Mouse (Mus musculus): ENCODE measurements at regions not wholly inside any gene's neighbourhood (a gene's known extent, or its start where the extent isn't known, plus 50 kb on each side); places are given as distances from the start of the nearest gene placed in this dataset.

DNA sequence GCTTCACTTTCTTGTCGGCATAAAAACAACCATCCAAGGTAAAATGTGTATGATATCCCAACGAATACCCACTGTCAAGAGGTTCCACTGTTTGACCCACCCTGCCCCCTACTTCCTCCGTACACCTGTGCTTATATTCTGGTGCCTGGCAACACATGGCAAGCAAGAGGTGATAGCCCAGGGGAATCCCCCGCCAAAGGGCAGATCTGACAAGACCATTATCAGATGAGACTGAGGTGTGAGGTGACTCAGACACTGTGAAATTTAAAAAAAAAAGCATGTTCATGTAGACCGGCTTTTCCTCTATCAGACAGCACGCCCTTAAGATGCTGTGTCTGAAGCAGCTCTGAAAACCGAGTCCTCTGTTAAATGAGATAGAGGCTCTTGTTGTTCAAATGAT lies 89.4 kb upstream of the Bach2 start:
- DNase-seq (ENCODE audit: low read depth, low spot score), result no peak

DNA sequence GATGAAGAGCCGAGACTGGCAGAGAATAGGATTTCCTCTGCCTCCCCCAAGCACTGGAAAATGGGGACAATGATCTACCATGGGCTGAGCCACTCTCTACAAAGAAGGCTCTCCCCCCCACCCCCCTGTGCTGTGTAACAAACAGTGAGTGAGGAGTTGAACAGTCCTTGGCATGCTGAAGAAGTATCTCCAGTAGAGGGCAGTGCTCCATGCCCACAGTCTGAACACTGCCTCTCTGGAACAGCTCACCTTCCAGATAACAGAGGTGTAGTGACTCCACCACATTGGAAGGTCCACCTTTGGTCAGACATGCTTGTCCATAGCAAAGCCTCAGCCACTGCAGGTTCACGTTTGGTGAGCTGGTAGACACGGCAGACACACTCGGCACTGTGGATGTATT lies 85.2 kb upstream of the Bach2 start:
- DNase-seq (ENCODE audit: low read depth, low spot score), result no peak

DNA sequence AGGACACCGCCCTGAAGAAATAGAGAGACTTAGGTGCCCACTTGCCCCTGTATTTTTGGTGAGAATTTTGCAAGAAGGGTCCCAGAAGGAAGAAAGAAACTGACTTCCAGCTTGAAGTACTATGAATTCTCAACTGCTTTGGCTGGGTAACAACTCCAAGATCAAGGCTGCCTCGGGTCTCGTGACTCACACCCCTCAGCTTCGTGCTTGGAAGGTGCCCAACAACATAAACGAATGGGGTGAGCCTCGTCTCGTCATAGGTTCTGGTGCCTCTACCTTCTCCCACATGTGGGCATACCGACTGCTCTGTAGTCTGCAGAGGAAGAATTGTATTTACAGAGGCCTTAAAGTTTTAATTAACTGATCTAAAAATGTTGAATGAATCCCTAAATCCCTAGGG lies 81.6 kb upstream of the Bach2 start:
- DNase-seq (ENCODE audit: low read depth, low spot score), result no peak

DNA sequence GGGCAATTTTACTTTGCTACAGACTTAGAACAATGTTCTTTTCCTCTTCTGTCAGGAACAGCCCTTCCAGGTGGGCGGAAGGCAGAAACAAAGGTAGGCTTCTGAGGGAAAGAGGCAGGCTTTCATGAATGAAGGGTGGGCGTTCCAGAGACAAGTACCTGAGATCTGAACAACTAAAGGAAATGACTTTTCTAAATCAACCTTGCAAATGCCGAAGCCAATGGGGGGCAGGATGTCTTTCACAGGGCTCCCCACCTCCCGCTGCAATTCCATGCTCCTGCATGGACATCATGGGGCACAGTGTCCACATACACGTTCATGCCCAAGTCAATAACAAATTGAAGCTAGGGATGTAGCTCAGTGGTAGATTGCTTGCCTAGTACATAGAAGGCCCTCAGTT lies 80.2 kb upstream of the Bach2 start:
- no peak for DNase-seq (ENCODE audit: low read depth, low spot score)

DNA sequence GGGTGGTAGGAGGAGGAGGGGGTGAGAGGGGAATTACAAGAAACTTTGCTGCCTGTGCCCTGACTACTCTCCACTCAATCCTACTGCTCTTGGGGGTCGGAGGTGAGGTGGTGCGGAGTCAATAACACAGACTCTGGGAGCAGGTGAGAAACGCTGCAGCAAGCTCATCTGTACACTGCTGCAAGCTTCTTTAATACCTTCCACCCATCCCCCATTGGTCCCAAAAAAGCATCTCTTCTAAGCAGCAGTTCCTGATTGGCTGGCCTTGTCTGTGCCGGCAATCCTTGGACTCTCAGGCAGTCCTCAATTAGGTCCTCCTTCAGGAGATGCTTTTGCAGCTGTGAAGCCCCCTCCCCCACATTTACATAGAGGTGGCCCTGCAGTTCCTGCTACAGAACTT lies 79.7 kb upstream of the Bach2 start:
- no peak for DNase-seq (ENCODE audit: low read depth, low spot score)

DNA sequence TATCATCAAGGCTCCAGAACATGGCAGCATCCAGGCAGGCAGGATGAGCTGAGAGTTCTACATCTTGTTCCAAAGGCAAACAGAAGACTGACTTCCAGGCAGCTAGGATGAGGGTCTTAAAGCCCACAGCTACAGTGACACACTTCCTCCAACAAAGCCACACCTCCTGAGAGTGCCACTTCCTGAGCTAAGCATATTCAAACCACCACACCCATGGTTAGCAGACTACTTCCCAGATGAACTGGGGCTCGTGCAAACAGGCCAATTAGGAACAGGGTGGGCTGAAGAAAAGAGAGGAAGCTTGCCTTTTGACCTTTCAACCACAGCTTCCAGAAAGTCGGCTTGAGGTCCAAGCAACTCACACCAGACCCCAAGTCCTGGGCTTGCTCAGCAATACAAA lies 77.8 kb upstream of the Bach2 start:
- DNase-seq (ENCODE audit: low read depth, low spot score), result no peak

DNA sequence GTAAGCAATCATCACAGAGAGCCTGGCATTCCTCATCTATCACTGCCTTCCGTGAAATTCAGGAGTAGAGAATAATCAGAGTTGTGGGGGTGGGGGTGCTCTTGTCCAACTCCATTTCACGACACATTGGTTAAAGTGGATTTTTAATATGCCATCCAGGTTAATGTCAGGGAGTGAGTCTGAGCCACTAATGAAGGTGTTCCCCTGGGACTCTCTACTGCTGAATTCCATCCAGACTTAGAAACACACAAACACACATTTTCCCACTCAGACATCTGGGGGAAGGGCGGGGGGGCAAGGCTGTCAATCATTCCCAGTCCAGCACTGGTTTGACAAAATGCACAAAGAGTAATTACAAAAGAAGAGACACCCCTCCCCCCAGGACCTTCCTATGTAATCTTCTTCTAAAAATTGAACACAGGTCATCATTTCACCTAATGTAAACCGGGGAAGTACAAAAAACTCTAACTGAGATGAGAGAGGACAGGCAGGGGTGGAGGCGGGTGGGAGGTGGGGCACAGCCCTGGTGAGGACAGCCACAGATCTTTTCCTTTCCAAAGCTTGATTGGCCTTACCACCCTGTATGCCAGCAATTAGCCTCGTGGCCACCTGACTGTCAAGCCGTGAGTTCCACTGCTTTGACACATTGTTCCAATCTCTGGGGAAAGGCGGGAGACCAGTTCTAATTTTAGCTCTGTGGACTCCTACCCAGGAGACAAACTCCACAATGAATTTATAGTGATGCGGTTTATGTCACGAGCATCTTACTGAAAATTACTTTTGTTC lies 76.5 kb upstream of the Bach2 start:
- no peak for DNase-seq (ENCODE audit: low read depth, low spot score)

DNA sequence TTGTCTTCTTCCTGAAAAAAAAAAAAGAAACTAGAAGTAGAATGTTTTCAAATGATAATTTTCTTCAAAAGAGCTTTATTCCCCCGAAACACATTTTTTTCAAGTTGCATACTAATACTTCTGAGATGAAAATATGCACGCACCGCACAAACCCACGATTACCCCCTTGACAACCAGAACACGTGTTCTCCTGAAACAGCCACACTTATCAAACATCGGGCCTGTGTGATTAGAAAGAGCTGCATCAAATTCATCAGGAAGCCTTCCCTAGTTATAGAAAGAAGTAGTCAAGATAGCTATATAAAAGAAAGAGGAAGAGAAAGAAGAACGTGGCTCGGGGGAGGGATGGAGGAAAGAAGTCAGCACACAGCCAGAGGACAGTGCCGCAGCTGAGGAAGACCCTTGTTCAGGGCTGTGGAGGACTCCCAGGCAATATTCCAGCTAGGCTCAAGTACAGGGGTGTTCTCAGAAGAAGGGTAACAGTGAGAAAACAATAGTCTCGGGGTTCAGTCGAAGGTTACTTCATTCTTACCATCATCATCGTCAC lies 75.8 kb upstream of the Bach2 start:
- no peak for DNase-seq (ENCODE audit: low read depth, low spot score)

DNA sequence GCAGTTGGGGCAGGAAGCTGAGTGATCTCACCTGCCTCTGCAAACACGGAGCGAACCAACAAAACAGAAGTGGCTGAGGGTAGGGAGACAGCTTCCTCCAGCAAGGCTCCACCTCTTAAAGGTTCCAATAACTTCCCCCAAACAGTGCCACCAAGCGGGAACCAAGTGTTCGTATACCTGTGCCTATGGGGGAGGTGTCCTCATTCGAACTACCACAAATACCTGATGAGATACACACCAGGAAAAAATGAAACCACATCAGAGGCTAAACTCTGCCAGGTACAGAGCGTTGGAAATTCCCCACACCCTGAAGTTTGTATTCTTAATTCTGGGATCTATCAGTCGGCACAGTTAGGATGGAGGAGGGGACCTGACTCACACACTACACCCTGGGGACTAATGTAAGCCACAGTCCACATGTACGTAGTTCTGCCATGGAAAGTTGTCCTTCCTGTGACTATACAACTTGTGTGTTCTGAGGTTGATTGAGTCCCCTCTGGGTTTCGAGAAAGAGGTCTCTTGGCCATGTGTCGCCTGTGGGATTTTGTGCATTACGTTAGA lies 74.4 kb upstream of the Bach2 start:
- no peak for DNase-seq (ENCODE audit: low read depth, low spot score)

DNA sequence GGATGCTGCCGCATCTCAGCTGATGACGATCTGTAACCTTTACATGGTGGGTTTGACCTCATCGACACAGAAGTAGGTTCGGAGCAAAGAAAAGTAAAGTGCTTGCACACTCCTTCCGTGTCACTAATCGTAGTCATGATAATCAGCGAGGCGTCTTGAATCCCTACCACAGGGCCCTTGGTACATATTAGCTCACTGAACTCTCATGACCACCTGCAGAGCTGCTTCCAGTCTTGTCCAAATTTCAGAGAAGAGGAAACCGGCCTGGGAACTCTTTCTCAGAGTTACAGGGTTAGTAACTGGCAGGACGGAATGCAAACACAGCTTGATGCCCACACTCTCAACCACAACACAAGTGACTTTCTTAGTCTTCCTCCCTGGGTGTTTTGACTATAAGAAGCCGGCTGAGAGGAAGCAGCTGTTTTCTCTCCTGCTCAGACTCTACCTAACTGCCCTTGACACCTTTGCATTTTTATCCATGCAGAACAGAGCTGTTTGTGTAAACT lies 73.8 kb upstream of the Bach2 start:
- DNase-seq (ENCODE audit: low read depth, low spot score), result no peak

DNA sequence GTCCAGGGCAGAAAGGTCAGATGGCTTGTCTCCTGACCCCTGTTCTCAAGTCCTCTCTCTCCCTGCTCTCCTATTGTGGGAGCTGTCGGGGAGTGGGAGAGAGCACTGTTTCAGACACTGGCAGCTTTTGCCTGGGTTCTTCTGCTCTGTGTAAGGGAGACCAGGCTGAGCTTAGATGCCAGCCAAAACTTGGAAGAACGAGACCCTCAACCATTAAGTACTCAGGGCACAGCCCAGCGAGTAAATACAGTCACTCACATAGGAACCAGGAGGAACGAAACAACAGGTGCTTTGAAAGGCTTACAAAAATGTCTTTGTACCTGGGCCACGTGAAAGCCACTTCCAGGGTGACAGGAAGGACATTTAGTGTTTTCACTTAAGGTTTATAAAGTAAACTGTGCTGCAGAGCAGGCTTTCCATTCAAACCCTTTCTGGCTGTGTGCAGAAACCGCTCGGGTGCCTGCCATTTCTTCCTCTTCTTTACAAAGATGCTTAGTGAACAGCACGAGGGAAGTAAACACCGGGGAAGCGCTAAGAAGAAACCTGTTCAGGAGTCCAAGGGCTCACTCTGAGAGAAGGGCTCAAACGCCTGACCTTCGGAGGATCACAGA lies 72.6 kb upstream of the Bach2 start:
- DNase-seq (ENCODE audit: low read depth, low spot score), result no peak

DNA sequence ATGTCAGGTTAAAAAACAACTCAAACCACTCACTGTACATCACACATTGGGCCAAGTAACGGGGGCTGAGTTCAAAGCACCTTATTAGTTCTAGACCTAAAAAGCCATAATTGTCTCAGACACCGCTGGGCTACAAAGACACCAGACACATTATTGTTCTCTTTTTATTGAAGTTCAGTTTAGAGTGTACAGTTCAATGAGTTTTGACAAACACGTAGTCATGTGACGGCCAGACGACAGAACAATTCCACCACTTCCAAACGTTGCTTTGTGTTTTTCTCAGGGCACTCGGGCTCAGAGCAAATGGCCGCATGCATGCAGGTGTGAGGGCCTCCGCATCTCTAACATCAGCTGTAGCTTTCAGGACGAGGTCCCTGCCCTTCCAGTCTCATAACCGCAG lies 71.5 kb upstream of the Bach2 start:
- DNase-seq (ENCODE audit: low read depth, low spot score), result no peak

DNA sequence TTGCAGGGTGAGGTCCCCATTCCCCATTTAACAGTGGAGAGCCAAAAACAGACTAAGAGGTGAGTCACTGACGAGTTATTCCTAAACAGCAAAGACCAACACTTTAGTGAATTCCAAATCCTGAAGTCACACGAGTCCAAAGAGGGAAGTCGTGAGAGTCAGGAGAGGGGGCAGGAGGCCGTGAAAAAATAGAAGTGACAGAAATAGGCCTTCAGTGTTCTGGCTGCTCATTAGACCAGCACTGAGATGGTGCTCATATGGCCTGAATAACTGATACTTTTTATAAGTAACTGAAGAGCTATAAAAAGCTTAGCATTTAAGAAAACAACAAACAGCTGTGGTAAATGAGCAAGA lies 68.5 kb upstream of the Bach2 start:
- DNase-seq (ENCODE audit: low read depth, low spot score), result no peak

DNA sequence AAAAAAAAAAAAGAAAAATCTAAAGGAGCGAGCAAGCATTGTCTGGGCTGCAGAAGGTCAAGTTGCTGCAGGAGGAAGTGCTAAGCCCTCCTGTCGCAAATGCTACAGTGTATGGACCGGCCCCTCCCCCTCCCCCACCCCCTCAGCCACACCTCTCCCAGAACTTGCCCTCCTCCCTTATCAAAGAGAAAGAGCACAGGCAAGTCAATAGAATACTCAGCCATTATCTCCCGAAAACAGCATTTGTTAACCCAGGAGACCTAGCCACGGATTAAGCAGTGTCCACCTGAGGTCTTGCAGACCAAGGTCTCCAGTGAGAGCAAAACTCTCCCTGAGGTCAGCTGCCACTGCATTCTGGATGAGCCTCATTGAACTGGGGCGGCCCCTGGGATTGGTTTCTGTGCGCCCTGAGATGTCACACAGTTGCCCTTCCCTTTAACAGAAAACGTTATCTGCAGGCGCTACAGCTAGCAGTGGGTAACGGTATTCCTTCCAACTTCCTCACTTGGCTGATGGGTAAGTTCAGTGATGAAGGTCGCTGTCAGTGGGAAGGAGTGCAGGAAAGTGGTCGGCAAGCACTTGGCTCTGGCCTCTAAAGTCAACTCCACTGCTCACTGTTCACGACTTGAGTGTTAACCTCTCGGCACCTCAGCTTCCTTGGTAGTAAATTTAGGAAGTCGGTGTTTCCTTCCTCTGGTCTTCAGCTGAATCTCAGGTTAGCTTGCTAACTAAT lies 68.0 kb upstream of the Bach2 start:
- DNase-seq (ENCODE audit: low read depth, low spot score), result no peak

DNA sequence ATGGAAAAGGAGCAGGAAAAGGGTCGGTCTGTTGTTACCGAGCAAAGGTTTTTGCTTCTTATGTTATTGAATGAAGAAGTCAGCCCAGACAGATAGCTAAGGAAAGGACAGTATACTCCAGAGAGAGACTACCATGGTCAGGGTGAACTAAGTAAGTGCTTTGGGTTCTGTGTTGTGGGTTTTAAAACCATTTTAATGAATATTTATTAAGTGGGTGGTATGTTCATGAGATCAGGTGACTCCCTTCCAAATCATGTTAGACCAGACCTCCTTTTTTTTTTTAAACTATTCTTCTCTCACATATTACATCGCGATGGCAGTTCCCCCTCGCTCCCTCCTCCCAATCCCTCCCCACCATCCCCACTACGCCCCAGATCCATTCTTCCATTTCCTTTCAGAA lies 67.3 kb upstream of the Bach2 start:
- DNase-seq (ENCODE audit: low read depth, low spot score), result no peak

DNA sequence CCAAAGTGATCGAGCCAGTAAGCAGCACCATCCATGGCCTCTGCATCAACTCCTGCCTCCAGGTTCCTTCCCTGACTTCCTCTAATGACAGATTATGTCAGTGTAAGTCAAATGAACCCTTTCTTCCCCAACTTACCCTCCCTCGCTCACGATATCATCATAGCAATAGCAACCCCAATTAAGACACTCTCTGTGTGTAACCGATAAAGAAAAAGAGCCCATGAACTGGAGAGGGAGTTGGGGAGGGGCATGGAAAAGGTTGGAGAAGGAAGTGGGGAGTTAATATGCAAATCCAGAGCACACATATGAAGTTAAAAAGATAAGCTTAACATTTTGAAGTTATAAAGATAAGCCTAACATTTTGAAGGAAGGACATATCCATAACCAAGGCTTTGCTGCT lies 65.6 kb upstream of the Bach2 start:
- DNase-seq (ENCODE audit: low read depth, low spot score), result no peak

DNA sequence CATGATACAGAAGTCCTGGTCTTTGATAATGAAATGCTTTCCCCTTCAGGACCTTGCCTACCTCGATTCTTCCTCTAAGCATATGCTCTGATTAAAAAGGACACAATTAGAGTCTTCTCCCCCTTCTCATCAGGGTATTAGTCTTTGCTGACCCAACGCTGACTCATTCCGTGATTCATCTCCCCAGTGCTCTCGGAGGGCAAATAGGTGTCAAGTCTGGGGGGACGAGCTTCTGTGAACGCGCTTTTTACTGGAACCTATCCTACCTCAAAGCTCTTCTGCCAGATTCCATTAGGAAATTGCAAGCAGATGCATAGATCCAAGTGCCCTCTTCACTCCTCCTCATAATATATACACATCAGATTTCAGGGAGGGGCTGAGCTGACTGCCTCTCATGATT lies 63.8 kb upstream of the Bach2 start:
- DNase-seq (ENCODE audit: low read depth, low spot score), result no peak

DNA sequence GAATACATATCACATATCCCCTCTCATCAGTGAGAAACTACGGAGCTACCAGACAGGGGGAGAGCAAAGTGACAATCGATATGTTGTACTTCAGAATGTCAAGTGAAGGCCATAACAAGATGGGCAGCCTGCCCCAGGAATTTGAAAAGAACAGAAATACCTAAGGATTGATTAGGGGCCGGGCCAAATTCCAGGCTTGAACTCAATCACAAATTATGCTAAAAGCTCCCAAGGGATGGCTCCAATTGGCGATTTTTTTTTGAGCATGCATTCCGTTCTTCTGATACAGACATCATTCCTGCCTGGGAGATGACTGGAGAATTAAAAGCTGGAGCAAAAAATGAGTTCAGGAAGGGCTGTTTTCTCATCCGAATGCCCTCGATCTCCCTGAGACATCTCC lies 63.4 kb upstream of the Bach2 start:
- DNase-seq (ENCODE audit: low read depth, low spot score), result no peak

DNA sequence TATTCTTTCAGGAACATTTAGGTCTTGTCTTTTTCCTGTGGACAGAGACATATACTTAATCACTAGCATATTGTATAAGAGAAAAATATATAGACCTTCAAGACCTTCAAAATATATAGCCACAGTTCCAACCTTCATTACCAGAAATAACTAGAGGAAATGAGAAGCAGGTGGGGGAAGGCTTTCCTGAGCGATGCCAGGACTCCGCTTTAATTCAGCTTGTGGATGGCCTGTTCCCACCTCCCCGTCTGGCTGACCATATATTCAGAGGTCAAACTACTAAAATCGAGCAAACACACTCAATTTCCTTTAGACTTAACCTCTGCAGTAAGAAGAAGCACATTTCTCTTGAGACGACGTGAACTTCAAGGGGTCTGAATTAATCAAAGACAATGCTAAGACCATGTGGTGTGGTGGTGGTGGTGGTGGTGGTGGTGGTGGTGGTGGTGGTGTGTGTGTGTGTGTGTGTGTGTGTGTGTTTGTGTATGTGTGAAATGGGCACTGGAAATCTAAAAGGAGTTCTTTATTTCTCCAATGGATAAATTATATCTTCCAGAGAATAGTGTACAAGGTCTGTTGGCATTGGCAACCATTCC lies 62.7 kb upstream of the Bach2 start:
- no peak for DNase-seq (ENCODE audit: low read depth, low spot score)

DNA sequence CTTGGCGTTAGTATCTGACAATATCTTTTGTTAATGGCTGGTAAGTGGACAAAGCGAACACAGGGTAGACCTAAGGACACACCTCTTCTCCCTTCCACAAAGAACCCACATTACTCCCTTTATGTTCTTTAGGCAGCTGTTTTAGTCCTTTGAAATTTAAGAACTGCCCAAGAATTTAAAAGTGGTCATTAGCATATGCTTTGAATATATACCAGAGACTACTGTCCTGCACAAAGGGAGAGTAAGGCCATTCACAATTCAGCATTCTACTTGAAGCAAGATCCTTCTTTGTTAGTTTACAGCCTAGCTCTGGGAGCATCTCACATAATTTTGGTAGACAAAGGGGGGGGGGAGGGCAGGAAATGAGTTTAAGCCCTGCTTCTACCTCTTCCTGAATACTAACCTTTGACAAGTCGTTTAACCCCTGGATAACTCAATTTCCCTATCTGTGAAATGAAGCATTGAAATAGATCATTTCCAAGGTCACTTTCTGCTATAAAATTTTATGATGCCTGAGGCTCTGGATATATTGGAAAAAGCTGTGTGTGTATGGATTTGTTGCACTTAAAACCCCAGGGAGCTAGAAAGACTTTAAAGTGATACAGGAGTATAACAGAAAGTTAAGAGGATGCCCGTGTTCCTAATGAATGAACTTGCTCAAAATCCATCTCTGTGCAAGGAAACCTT lies 62.0 kb upstream of the Bach2 start:
- no peak for DNase-seq (ENCODE audit: low read depth, low spot score)

DNA sequence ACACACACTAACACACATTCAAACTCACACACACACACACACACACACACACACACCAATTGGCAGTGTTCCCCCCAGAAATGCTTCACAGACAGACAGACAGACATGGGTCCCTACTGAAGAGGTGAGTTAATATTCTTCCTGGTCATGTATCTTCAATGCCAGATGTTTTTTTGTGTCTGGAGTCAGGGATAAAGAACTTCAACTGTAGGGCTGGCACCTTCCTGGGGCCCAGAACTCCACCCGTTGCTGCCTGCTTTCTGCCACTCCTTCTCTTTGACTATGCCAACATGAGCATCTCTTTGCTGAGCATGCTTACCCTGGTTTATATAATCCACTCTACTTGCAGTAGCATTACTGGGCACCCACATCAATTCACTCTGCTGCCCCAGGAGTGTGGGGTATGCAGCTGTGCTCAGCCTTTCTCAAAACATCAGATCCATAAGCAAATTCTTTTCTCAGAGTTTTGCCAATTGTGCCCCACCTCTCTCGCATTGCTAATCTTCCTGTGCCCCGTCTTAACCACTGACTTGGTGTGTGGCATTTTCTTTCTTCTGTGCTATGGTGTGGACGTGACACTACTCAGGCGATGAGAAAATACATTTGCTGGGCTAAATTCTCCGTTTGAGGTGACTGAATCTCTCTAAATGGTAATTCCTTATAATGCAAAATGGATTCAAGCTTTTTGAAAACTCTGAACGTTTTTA lies 60.5 kb upstream of the Bach2 start:
- DNase-seq (ENCODE audit: low read depth, low spot score), result no peak
